Mouse (Mus musculus) layer of hippocampus, adult 9-11 months (tissue): ENCODE measurements at regions not wholly inside any gene's neighbourhood (a gene's known extent, or its start where the extent isn't known, plus 50 kb on each side); places are given as distances from the start of the nearest gene placed in this dataset.

Experiments
- DNase-seq: peaks from one replicate; pipeline ENCODE4 v3.0.0; 2022

DNA sequence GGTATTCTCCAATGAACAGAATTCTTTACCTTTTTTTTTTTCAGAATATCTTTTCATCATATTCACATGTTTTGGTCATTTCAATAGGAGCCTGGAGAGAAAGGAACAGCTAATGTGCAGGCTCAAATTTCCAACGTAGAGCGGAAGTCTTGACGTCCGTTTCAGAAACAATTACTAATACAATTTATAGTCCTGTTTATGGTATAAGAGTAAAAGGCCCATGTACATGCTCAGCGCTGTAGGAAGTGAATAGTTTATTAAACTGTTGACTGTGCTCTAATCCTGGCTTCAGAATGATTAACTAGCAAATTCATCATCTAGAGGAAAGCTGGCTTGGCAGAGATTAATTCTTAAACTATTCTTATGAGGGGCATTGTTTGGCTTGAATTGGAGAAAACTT is 142.1 kb downstream of the Pik3r1 start:
- no peak for DNase-seq

DNA sequence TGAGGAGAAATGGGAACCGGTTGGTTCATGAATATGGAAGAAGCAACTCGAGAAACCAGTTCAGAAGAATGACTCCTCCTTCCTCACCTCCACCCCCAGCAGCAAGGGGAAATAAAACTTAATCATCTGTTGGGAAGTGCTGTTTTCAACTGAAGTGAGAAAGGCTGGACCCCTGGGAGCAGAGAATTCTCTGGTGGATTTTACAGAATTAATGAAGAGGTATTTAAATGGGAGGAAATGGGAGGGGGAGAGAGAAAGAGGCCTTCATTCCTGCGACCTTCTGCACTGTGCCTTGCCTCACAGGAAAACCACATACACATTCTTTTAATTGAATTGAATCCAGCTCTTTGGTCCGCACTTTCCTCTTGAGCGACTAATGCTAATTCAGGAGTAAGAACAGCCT is 143.8 kb downstream of the Pik3r1 start:
- DNase-seq: no peak

DNA sequence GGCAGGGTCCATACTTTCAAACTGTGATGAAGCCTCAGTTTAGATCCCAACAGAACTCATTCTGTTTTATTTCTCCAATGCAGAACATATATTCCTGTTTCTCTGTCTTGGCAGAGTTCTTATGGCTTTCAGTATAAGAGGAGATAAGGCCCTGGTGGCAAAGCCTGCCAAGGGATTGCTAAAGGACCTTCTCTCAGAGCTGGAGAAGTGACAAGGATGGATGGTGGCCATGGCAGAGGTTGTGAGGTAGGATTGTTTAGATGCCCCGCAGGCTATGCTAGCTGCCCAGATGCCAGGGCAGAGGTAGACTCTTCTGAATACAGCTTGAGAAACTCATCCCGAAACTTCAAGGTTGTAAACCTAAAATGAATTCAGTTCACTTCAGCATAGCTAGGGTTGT is 145.4 kb downstream of the Pik3r1 start:
- DNase-seq: no peak

DNA sequence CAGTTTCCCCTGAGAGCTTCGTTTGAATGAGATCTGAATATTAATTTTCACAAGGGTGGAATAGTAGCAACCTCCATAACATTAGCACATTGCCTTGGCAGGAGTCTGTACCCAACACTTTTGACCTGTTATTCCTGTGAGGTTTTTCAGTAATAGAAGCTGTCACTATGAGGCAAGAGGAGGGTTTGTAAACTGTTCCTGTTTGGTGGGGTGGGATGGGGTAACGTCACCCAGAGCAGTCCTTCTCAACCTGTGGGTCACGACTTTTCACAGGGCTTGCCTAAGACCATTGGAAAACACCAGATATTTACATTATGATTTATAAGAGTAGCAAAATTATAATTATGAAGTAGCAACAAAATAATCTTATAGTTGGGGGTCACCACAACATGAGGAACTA is 147.4 kb downstream of the Pik3r1 start:
- DNase-seq: no peak

DNA sequence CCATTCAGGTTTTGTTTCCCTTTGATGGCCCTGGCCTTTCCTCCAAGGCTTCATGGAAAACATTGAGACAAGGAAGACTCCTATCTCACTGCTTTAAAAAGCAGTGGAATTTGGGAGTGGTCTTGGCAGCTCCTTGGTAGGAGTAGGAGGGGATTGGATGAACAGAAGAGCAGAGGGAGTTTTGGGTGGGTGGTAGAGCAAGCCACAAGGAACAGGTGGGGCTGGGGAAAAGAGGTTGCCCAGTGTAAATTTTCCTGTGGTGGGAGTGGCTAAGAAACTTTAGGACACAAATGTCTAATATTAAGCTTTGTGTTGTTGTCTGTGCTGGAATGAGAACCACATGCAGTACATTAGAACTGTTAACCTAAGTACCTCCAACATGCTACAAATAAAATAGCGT is 148.9 kb downstream of the Pik3r1 start:
- DNase-seq: no peak

DNA sequence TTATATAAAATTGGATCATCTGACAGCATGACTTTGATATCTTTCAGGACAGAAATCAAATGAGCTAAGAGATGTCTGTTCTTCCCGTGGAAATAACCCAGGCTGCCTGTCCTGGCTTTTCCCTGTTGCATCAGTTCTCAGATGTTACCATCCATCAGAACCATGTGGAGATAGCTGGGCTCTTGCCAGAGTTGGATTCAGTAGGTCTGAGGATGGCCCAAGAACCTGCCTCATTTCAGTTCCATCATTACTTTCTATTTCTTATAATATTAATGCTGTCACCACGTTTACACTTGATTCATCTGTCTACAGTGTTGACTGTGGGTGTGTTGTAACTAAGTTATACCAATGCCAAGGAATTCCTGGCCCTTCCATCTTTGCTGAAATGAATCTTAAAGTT is 155.2 kb downstream of the Pik3r1 start:
- DNase-seq: no peak

DNA sequence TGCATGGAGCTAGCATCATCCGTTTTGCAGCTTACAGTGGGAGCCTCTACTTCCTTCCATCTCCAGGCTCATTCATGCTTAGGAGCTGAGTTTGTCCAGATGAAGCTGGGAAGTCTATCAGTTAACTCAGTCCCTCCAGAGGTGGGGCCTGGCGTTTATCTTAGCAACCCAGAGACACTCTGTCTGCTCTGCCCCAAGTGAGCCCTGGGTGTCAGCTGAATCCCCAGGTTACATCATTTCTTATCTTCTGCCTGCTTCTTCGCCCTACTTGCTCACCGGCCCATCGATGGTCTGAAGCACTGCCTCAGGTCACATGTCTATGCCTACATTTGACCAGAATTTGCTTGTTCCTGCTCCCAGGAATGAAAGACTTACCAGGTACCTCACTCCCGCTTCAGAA is 156.3 kb downstream of the Pik3r1 start:
- DNase-seq: no peak

DNA sequence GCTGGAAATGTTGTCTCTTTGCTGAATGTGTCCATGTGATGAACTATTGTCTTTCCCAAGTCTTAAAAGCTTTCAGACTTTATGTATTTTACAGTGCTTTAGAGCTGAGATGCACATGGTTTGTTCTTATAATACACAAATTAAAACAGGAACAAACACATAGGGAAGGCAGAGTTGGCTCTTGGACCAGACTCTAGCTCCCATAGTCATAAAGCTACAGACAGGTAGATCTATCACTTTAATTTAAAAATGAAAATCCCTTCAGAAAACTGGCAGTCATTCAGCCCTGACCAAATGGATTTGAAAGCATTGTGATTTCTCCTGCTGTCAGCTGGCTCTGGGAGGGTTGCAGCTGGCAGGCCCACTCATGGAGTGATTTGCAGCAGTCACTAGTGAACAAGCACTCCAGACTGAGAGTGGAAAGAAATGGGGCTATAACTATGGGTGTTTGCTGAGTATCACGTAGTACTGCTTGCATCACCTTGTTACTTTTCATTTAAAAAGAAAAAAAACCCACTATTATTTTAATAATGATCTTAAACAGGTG is 161.8 kb downstream of the Pik3r1 start:
- DNase-seq: no peak

DNA sequence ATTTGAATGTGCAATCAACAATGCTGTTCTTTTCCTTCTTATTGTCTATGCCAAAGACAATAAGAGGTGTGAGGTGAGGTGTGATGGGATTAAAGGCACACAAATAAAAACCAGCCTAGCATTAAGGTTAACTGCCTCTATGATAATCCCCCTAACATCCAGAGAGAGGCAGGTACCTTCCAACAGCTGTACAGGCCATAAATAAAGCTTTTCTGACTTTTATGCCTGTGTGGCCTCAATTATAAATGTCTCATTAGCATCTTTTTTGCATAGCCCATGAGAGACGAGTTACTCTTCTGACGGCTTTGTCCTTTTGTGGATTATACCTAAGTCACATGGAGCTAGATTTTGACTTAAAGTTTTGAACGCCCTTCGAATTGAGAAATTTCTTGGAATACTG is 162.3 kb downstream of the Pik3r1 start:
- no peak for DNase-seq

DNA sequence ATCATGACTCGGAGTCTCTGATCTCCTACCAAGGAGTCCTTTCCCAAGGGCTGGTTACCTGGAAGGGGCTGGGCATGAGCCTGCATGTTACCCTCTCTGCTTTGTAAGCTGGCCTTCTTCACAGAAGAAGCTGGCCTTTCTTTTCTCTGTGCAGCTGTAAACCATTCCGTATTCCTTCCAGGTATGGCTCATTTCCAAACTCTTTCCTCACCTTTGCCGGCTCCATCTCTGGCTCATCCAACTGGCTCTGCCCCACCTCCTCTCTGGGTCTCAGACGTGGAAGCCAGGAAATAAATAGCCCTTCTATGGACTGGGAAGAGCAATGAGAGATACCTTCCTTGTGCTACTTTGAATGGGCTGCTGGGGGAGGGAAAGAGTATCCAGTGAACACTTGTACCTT is 163.0 kb downstream of the Pik3r1 start:
- DNase-seq: no peak

DNA sequence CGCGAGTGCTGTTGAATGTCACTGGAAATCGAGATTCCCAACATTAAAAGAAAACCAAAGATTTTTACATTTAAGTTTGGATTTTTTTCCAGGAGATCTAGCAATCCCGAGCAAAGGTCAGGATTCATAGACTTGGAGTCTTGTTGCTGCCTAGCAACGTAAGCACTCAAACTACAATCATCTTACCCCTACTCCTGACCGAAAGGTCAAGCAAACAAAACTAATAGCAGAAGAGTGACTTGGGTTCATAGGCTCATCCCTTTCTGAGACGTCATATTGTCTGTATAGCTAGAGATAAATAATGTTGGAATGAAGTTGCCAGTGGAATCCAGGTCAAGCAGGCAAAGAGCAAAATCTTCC is 169.9 kb downstream of the Pik3r1 start:
- no peak for DNase-seq

DNA sequence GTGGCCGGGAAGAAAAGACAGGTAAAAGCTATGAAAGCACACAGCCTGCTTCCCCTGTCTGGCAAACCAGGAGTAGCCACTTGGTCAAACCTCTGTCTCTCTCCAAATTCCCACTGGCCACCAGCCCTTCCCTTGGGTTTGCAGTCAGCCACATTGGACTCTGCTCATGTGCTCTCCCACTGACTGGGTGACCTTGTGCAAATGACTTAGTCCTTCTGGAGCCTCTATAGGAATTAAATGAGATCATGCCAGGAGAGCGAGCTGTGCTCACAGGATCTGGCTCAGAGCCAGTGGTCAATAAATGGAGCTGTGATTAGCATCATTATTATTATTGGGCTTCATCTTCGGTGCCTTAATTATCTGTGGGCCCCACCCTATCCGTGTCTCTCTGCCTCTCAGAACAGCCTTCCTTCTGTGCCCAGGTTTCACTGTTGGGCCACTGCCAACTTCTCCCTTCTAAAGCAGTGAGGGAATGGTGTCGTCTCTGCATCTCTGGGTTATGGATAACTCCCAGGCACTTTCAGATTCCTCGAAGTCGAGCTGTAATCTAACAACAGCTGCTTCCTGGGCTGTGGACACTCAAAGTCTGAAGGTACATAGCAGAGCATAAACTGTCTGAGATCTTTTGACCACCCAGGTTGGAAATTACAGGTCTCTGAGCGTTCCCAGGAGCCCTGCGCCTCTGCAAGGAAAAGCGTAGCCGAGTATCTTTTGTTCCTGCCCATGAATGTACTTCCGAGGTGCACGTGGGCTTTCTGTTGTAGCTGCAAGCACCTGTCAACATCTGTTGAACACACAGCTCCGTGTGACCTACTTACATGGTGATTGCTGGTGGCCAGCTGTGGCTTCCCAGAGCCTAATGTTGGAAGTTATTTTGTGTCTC is 170.5 kb downstream of the Pik3r1 start:
- no peak for DNase-seq

DNA sequence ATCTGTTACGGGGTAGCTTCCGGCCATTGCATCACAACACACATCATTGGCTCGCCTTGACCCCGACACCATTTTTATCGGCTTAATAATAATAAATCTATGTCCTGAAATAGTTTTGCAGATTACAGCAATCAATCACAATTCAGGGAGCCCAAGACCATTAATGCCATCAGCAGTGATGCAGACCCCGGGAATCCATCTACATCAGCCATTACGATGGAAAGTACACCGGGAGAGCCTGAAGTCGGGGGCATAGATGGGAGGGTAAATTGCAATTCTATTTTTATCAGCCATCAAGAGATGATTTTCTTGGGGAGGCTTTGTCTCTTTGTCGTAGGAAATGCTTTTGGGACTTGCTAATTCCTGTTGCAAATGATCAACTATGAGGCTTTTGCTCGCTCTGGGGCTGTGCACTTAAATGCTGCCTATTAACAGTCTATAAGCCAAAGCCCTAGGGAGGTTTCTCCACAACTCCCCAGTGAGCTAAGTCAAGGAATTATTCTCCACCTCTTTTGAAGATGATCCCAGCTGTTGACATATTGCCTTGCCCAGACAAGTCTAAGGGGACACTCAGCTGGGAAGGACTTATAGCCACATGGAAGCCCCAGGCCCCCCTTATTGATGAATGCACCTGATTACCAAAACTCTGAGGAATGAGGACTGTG is 173.4 kb downstream of the Pik3r1 start:
- DNase-seq: no peak

DNA sequence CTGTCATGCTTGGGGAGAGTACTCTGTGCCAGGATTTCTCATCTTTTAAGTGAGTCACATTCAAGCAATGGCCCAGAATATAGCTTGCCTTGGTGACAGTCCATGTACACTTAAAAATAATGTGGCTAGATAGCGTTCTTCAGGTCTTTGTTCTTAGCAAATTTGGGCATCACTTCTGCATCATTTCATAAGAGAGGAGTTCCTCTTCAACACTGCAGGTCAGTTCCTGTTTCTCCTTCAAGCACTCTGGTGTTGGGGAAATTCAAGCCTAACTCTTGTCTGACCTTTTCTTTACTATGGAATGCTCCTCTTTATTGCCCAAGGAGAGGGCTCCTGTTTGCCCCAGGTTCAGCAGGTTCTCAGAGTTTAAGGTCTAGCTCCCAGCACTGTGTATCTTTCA is 175.7 kb downstream of the Pik3r1 start:
- no peak for DNase-seq

DNA sequence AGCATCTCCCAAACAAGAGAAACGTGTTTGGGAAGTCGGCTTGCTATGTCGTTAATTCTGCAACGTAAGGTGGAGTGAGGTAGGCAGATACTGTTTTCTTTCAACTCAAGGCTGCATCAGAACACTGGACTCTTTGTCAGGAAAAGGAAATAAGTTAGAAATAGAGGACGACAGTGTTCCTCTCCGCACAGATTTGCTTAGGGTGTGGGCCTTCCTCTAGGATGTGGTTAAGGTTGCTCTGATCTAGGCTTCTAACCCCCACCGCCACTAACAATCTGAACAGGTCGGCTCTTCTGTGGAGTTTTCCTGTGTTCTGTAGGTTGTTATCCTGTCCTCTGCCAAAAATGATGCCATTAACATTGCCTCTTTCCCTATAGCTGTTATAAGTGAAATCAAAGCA is 179.1 kb downstream of the Pik3r1 start:
- no peak for DNase-seq

DNA sequence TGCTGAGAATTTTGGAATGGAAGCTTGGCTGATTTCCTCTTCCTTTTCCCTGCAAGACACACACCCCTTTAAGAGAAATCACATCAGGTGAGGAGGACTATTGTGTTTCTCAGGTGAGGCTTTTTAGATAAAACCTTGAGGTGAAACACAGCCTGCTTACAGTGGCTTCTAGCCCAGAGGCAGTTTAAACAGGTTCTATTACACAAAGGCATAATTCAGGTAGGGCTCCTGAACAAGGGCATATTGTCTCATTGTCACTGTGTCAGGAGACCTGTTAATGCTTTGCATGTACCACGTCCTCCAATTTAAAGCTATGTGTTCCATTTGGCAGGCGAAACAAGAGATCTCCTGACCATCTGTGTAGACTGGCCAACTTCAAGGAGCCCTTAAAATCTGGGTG is 181.2 kb downstream of the Pik3r1 start:
- no peak for DNase-seq

DNA sequence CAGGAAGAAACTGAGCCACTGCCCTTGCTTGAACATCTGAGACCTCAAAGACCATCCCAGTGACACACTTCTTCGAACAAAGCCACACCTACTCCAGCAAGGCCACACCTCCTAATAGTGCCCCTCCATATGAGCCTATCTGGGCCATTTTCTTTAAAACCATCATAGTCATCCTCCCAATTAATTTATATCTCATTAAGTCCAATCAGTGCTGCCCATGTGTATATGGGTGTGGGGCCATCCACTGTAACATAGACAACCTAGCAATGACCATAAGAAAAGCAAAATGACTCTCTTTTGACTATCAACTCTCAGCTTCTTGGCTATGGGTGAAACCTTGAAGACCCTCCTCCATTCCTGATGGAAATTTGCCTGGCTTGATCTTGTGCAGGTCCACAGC is 191.5 kb downstream of the Pik3r1 start:
- no peak for DNase-seq

DNA sequence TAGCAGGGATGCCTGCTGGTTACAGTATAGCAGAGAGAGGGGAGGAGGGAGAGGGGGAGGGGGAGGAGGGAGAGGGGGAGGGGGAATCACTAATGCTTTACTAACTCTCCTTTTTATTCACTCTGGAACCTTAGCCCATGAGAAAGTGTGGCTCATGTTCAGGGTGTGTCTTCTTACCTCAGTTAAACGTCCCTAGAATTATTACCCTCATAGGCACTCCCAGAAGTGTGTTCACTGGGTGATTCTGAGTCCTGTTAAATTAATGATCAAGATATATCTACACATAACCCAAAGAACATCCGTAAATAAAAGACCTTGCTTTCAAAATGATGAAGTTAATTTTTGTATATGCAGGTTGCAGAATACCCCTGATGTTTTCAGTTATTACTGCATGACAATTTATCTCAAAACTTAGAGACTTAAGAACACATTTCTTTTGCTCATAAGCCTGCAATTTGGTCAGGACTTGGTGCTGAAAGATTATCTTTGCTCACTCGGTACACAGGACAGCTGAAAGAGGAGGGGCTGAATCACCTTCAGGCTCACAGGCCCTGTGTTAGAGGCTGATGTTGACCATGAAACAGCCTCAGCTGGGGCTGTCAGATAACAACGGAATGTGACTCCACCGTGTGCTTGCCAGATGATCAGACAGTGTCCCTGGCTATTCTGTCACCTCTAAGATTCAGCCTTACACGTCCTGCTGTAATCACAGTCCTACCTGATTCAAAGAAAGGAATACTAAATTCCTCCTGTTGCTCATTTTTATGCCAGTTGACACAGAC is 195.0 kb downstream of the Pik3r1 start:
- DNase-seq: no peak

DNA sequence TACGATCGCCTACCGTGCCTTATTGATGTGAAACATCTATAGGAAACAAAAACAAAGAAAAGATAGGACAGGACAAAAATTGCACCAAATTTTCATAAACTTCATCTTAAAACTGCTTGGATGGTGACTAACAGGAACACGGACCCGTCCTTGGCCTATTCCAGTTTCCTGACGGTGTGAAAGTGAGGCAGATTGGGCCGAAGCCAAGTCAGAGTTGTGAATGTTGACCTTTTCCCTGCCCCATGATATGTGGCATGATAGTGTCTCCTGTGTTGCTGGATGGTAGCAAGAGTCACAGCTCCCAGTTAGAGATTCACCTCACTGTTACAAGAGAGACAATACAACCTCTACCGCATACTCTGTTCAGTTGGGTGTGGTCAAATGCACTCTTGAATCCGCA is 195.8 kb downstream of the Pik3r1 start:
- no peak for DNase-seq

DNA sequence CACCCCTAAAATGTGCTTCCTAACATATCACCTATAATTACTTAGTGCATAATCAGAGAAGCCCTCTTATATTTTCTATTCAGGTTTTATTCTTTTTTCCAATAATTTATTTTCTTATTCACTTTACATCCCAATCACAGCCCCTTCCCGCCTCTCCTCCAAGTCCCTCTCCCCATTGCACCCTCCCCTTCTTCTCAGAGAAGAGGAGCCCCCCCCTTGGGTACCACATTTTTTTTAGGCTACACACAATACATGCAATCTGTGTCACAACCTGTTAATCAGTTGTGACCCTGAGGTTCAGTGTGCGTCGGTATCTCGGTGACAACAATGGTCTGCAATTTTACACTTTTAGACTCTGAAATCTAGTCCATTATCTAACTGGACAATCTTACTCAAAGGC is 198.0 kb downstream of the Pik3r1 start:
- DNase-seq: no peak

DNA sequence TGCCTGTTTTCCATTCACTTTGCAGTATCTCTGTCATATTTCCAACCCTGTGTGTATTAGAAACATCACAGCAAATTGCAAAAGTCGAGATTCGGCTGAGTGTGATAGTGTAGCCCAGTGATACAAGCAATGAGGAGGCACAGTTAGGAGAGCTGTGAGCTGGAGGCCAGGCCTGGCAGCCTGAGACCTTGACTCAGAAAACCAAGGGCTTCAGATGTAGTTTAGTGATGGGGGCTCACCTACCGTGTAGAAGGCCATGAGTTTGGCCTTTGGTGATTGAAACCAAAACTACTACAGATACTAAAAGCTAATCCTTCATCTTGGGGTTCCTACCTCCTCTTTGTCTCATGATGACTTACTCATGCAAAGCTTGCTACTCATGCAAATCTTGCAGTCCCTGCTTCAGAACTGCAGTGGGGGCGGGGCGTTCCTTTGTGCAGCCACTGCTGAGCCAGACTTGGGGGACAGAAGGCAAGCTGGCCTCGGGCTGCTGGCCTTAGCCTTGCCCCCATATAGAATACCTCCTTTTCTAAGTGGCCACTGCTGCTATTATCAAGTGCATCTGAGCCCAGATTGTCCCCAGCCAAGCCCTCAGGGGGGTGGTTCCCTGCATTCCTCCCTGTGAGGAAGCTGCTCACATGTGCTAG is 198.9 kb downstream of the Pik3r1 start:
- no peak for DNase-seq

DNA sequence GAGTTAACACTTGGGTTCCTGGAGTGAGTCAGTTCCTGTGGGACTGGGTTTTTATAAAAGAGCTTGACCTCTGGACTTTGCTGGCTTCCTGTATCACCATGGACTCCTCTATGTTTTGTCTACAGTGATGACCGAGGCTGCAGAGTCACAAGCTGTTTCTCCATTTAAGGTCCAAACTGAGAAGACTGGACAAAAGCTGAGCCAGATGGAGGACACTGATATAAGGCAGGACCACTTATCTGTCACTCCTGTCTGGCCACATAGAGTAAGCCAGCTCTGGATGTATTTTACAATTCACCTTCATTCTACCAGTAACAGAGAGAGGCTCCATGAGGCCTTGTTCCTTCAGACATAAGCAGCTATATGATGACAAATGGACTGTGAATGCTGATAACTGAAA is 202.7 kb downstream of the Pik3r1 start:
- DNase-seq: no peak

DNA sequence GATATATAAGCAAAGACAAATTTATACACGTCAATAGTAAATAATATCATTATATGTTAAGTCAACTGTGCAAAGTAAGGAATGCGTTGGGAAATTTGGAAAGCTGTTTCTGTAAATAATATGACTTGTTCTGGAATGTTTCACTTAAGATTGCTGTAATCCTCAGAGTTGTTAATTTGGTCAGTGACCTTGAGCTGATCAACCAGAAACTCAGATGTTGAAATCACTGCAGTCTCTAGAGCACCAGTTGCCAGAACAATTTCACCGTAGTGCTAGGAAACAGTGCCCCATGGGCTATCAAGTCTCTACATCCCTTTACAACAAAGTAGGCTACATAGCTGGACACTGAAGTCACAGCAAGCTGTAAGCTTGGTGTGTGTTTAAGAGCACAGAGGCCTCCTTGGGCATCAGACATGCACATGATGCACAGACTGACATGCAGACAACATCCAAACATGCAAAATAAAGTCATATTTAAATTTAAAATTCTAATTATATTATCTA is 212.6 kb downstream of the Pik3r1 start:
- DNase-seq: no peak
